In genomic region chr5:102213145-102213544, GRCm38 (mm10) we compare ENCODE assay signal across 8 mouse cellular contexts.
A peak's percentile ranks its signal among the peaks of the same experiment; 100 is the strongest.
DNase-seq lines count a peak whose midpoint lies in the region; ATAC-seq lines count a peak whose summit lies in the region.

No protein-coding gene starts in this region.

- ATAC-seq in monocyte, adult 5-6 weeks (replicated peaks; ENCODE audit: insufficient number of reproducible peaks, low FRiP score, low TSS enrichment, poor library complexity, severe bottlenecking), result no peak

- peak; percentile 19 to 57 for DNase-seq in heart, postnatal 10 days
- no peak for DNase-seq in heart, postnatal 25 days (ENCODE audit: low spot score)
- peak; percentile 21 to 35 for DNase-seq in B cell, adult 2 months
- peak; percentile 66 for DNase-seq in adrenal gland, adult 2 months
- DNase-seq in fat pad, adult 2 months (ENCODE audit: extremely low read depth, low read depth, low spot score), result peak; percentile 58
- peak; percentile 18 to 33 for DNase-seq in layer of hippocampus, postnatal 36 days
- DNase-seq in splenic B cell, adult 2 months (ENCODE audit: low read depth, low spot score), result peak; percentile 18

- intact Hi-C loops in heart, postnatal 10 days (cut with DNase I), result no loop called here
- intact Hi-C loops in heart, postnatal 25 days (cut with DNase I), result no loop called here

- H3K27me3 ChIP-seq in splenic B cell, adult 2 months (ENCODE audit: control insufficient read depth, insufficient read depth, low read length, poor library complexity, severe bottlenecking), result no peaks in the 10 kb centered on the region

- no peaks in the 10 kb centered on the region for H3K36me3 ChIP-seq in splenic B cell, adult 2 months (ENCODE audit: control insufficient read depth, insufficient read depth, low read length, poor library complexity, severe bottlenecking)
